Mouse (Mus musculus): ENCODE measurements around the gene Lfng.

GRCm38 (mm10) chr5:140662741-140663592 lies 55.8 kb downstream of the Lfng start:
- TF ChIP-seq TAL1 (IDR thresholded peaks at IDR 0.05; ENCODE audit: low read length) (no peak), GATA1 (IDR thresholded peaks at IDR 0.05; ENCODE audit: low read length) (no peak)

Data from erythroblast, embryonic 14.5 days (primary cell).